Mouse (Mus musculus): Measurements from ENCODE around the gene Wdr76. TPM values are rescaled to one million over a fixed set of nuclear protein-coding genes. Genes with fewer than 3 reads are reported as not detected.

The Wdr76 gene
- polyA plus RNA-seq, 1 experiment from 2014 or later, result 9.3 TPM

- H3K36me3 ChIP-seq (ENCODE audit: control insufficient read depth, insufficient read depth, low read length), result no peaks in the 10 kb centered on the region
- ATAC-seq (ENCODE audit: insufficient number of reproducible peaks, insufficient read depth, low FRiP score, low read depth), result no peak
- 0 out of 2 replicates have a peak, but pooled peaks cover under 1% of the 10 kb centered on the region for H3K4me1 ChIP-seq (ENCODE audit: control insufficient read depth, insufficient read depth, low read length)
- no peaks in the 10 kb centered on the region for H3K27me3 ChIP-seq (ENCODE audit: control insufficient read depth, insufficient read depth, low read length)
- no peak overlapping the region for H3K4me3 ChIP-seq (ENCODE audit: low read depth, low read length)
- H3K27ac ChIP-seq (ENCODE audit: low read length), result no peak overlapping the region
- H3K9me3 ChIP-seq (ENCODE audit: control insufficient read depth, low read depth, low read length), result no peaks in the 10 kb centered on the region
- no peak overlapping the region for H3K9ac ChIP-seq (replicated peaks; ENCODE audit: low read depth, low read length)
- H3K4me2 ChIP-seq (replicated peaks; ENCODE audit: low read depth, low read length), result no peak overlapping the region
- 69% methylated on average over 13 of the region's 13 CpGs for WGBS
These were observed 76.4 kb downstream of the Wdr76 start for GRCm38 (mm10) chr2:121582809-121583376.

GRCm38 (mm10) chr2:121583468-121584116 lies 77.1 kb downstream of the Wdr76 start:
- WGBS, result 59% methylated on average over 13 of the region's 13 CpGs
- no peak overlapping the region for H3K4me2 ChIP-seq (replicated peaks; ENCODE audit: low read depth, low read length)
- H3K27me3 ChIP-seq (ENCODE audit: control insufficient read depth, insufficient read depth, low read length), result no peaks in the 10 kb centered on the region
- no peaks in the 10 kb centered on the region for H3K36me3 ChIP-seq (ENCODE audit: control insufficient read depth, insufficient read depth, low read length)
- H3K9me3 ChIP-seq (ENCODE audit: control insufficient read depth, low read depth, low read length), result no peaks in the 10 kb centered on the region
- H3K9ac ChIP-seq (replicated peaks; ENCODE audit: low read depth, low read length), result no peak overlapping the region
- ATAC-seq (ENCODE audit: insufficient number of reproducible peaks, insufficient read depth, low FRiP score, low read depth), result no peak
- no peak overlapping the region for H3K4me3 ChIP-seq (ENCODE audit: low read depth, low read length)
- peaks cover 8% of the 10 kb centered on the region; the same call in 1 of the 2 replicates for H3K4me1 ChIP-seq (ENCODE audit: control insufficient read depth, insufficient read depth, low read length)
- no peak overlapping the region for H3K27ac ChIP-seq (ENCODE audit: low read length)

GRCm38 (mm10) chr2:121584705-121585104 lies 78.2 kb downstream of the Wdr76 start:
- Histone ChIP-seq H3K4me2 (replicated peaks; ENCODE audit: low read depth, low read length) (no peak overlapping the region), H3K9ac (replicated peaks; ENCODE audit: low read depth, low read length) (no peak overlapping the region), H3K9me3 (ENCODE audit: control insufficient read depth, low read depth, low read length) (no peaks in the 10 kb centered on the region), H3K4me3 (ENCODE audit: low read depth, low read length) (no peak overlapping the region), H3K36me3 (ENCODE audit: control insufficient read depth, insufficient read depth, low read length) (no peaks in the 10 kb centered on the region), H3K27me3 (ENCODE audit: control insufficient read depth, insufficient read depth, low read length) (no peaks in the 10 kb centered on the region), H3K27ac (ENCODE audit: low read length) (no peak overlapping the region), H3K4me1 (ENCODE audit: control insufficient read depth, insufficient read depth, low read length) (peaks cover 9% of the 10 kb centered on the region; the same call in 1 of the 2 replicates)
- no peak for ATAC-seq (ENCODE audit: insufficient number of reproducible peaks, insufficient read depth, low FRiP score, low read depth)
- 55% methylated on average over 5 of the region's 5 CpGs for WGBS

- Histone ChIP-seq H3K4me2 (replicated peaks; ENCODE audit: low read depth, low read length) (no peak overlapping the region), H3K9ac (replicated peaks; ENCODE audit: low read depth, low read length) (no peak overlapping the region), H3K4me1 (ENCODE audit: control insufficient read depth, insufficient read depth, low read length) (peaks cover 9% of the 10 kb centered on the region; the same call in 1 of the 2 replicates), H3K4me3 (ENCODE audit: low read depth, low read length) (no peak overlapping the region), H3K27me3 (ENCODE audit: control insufficient read depth, insufficient read depth, low read length) (no peaks in the 10 kb centered on the region), H3K9me3 (ENCODE audit: control insufficient read depth, low read depth, low read length) (no peaks in the 10 kb centered on the region), H3K27ac (ENCODE audit: low read length) (no peak overlapping the region; the same call in 1 of the 2 replicates), H3K36me3 (ENCODE audit: control insufficient read depth, insufficient read depth, low read length) (no peaks in the 10 kb centered on the region)
- peak; percentile 21; the same call in 1 of the 2 replicates for ATAC-seq (ENCODE audit: insufficient number of reproducible peaks, insufficient read depth, low FRiP score, low read depth)
- WGBS, result 33% methylated on average over 12 of the region's 12 CpGs
These were observed 81.2 kb downstream of the Wdr76 start for GRCm38 (mm10) chr2:121587523-121588308.

GRCm38 (mm10) chr2:121588309-121588694 lies 81.8 kb downstream of the Wdr76 start:
- Histone ChIP-seq H3K4me1 (ENCODE audit: control insufficient read depth, insufficient read depth, low read length) (peaks cover 9% of the 10 kb centered on the region; the same call in 1 of the 2 replicates), H3K4me3 (ENCODE audit: low read depth, low read length) (no peak overlapping the region), H3K27me3 (ENCODE audit: control insufficient read depth, insufficient read depth, low read length) (no peaks in the 10 kb centered on the region), H3K27ac (ENCODE audit: low read length) (no peak overlapping the region; the same call in 1 of the 2 replicates), H3K36me3 (ENCODE audit: control insufficient read depth, insufficient read depth, low read length) (no peaks in the 10 kb centered on the region), H3K4me2 (replicated peaks; ENCODE audit: low read depth, low read length) (no peak overlapping the region), H3K9ac (replicated peaks; ENCODE audit: low read depth, low read length) (no peak overlapping the region), H3K9me3 (ENCODE audit: control insufficient read depth, low read depth, low read length) (no peaks in the 10 kb centered on the region)
- 44% methylated on average over 4 of the region's 4 CpGs for WGBS
- peak; percentile 57; the same call in 1 of the 2 replicates for ATAC-seq (ENCODE audit: insufficient number of reproducible peaks, insufficient read depth, low FRiP score, low read depth)

GRCm38 (mm10) chr2:121594131-121594530 lies 87.6 kb downstream of the Wdr76 start:
- Histone ChIP-seq H3K4me3 (ENCODE audit: low read depth, low read length) (no peak overlapping the region), H3K27ac (ENCODE audit: low read length) (no peak overlapping the region), H3K4me1 (ENCODE audit: control insufficient read depth, insufficient read depth, low read length) (peaks cover 15% of the 10 kb centered on the region), H3K27me3 (ENCODE audit: control insufficient read depth, insufficient read depth, low read length) (no peaks in the 10 kb centered on the region), H3K4me2 (replicated peaks; ENCODE audit: low read depth, low read length) (no peak overlapping the region), H3K9ac (replicated peaks; ENCODE audit: low read depth, low read length) (no peak overlapping the region), H3K36me3 (ENCODE audit: control insufficient read depth, insufficient read depth, low read length) (no peaks in the 10 kb centered on the region), H3K9me3 (ENCODE audit: control insufficient read depth, low read depth, low read length) (no peaks in the 10 kb centered on the region)
- 38% methylated on average over 3 of the region's 3 CpGs for WGBS
- ATAC-seq (ENCODE audit: insufficient number of reproducible peaks, insufficient read depth, low FRiP score, low read depth), result no peak

Other genes starting within 250 kb of the Wdr76 start
- 71.2 and 86.0 TPM in 2 replicates for gene Trp53bp1, start 235.3 kb upstream of the Wdr76 start, polyA plus RNA-seq (2014; fragmentation: Nextera tagmentation; extraction: Ambion mirVana)
- 10.4 and 16.1 TPM in 2 replicates for gene Map1a, start 217.1 kb upstream of the Wdr76 start, polyA plus RNA-seq (2014; fragmentation: Nextera tagmentation; extraction: Ambion mirVana)
- 15.4 and 18.0 TPM in 2 replicates for gene Ppip5k1, start 151.3 kb upstream of the Wdr76 start, polyA plus RNA-seq (2014; fragmentation: Nextera tagmentation; extraction: Ambion mirVana)
- 43.6 and 53.7 TPM in 2 replicates for gene Ckmt1, start 149.0 kb upstream of the Wdr76 start, polyA plus RNA-seq (2014; fragmentation: Nextera tagmentation; extraction: Ambion mirVana)
- gene Strc, start 119.6 kb upstream of the Wdr76 start, polyA plus RNA-seq (2014; fragmentation: Nextera tagmentation; extraction: Ambion mirVana), result not detected in 2 replicates
- gene Pdia3, start 92.9 kb upstream of the Wdr76 start, polyA plus RNA-seq (2014; fragmentation: Nextera tagmentation; extraction: Ambion mirVana), result 484 and 546 TPM in 2 replicates
- gene Catsper2, start 92.9 kb upstream of the Wdr76 start, polyA plus RNA-seq (2014; fragmentation: Nextera tagmentation; extraction: Ambion mirVana), result 2.2 and 3.0 TPM in 2 replicates
- gene Ell3, start 62.4 kb upstream of the Wdr76 start, polyA plus RNA-seq (2014; fragmentation: Nextera tagmentation; extraction: Ambion mirVana), result 13.7 and 14.1 TPM in 2 replicates
- 552 and 574 TPM in 2 replicates for gene Serf2, start 57.5 kb upstream of the Wdr76 start, polyA plus RNA-seq (2014; fragmentation: Nextera tagmentation; extraction: Ambion mirVana)
- 89.7 and 90.8 TPM in 2 replicates for gene Hypk, start 53.4 kb upstream of the Wdr76 start, polyA plus RNA-seq (2014; fragmentation: Nextera tagmentation; extraction: Ambion mirVana)
- 0.21 and 0.69 TPM in 2 replicates for gene Serinc4, start 49.9 kb upstream of the Wdr76 start, polyA plus RNA-seq (2014; fragmentation: Nextera tagmentation; extraction: Ambion mirVana)
- 52.8 and 53.8 TPM in 2 replicates for gene Mfap1b, start 32.7 kb upstream of the Wdr76 start, polyA plus RNA-seq (2014; fragmentation: Nextera tagmentation; extraction: Ambion mirVana)
- 25.1 and 27.5 TPM in 2 replicates for gene Mfap1a, start 58 bp upstream of the Wdr76 start, polyA plus RNA-seq (2014; fragmentation: Nextera tagmentation; extraction: Ambion mirVana)